Mouse (Mus musculus): ENCODE results near the gene Fhdc1. TPM values are rescaled to one million over a fixed set of nuclear protein-coding genes. Genes with fewer than 3 reads are reported as not detected.
A peak's percentile ranks its signal among the peaks of the same experiment; 100 is the strongest.

Fhdc1 gene
- polyA plus RNA-seq, 1 experiment from 2014 or later = 1.3 TPM

DNA sequence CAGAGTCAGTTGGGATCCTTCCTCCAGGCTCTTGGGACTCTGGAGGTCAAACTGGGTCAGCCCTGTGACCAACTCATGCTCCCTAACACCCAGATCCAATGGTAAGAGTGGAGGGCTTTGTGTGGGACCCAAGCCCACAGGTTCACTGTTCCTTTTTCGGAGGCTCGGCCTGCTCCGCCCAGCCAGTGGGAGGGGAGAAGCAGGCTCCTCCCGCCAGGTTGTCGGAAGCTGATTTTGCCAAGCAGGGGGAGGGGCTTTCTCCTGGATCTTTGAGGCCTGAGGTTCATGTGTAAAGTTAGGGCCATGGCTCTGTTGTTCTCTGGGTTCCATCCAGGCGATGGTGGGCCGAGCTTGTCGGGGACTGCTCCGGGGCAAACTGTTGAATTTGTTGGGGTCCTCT is 34.4 kb downstream of the Fhdc1 start:
- Histone ChIP-seq H3K4me2 (peak overlapping the region; percentile 10; the same call in 1 of the 2 replicates), H3K4me1 (no peaks in the 10 kb centered on the region), H3K9ac (no peak overlapping the region), H3K4me3 (no peak overlapping the region), H3K27me3 (no peaks in the 10 kb centered on the region), H3K27ac (no peak overlapping the region), H3K36me3 (ENCODE audit: poor library complexity, severe bottlenecking) (no peaks in the 10 kb centered on the region), H3K9me3 (replicated peaks) (no peaks in the 10 kb centered on the region)
- 19% methylated on average over 9 of the region's 9 CpGs for WGBS
- ATAC-seq = peak; percentile 30; the same call in 1 of the 2 replicates

DNA sequence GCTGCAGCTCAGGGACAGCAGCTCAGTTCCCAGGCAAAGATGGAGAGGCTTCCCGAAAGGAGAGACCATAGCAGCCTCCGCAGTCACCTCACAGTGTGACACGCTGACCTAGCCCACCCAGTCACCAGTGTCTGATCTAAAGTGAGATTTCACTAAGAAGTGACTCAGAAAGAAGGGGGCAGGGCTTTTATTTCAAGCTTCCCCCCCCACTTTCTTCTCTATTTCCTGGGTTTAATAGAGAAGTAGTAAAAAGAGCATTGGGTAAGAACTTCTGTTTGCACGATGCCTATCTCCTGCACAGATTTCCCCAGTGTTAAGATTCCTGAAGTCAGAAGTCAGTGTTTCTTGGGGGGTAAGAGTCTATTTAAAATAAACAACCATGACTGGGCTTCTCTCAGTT is 37.3 kb downstream of the Fhdc1 start:
- H3K36me3 ChIP-seq (ENCODE audit: poor library complexity, severe bottlenecking) = no peaks in the 10 kb centered on the region
- 86% methylated on average over 4 of the region's 4 CpGs for WGBS
- H3K4me3 ChIP-seq = no peak overlapping the region
- H3K9ac ChIP-seq = no peak overlapping the region
- ATAC-seq = no peak
- H3K9me3 ChIP-seq (replicated peaks) = no peaks in the 10 kb centered on the region
- H3K27me3 ChIP-seq = no peaks in the 10 kb centered on the region
- no peaks in the 10 kb centered on the region for H3K4me1 ChIP-seq
- no peak overlapping the region for H3K4me2 ChIP-seq
- no peak overlapping the region for H3K27ac ChIP-seq

GRCm38 (mm10) chr3:84439431-84440210 is 40.6 kb downstream of the Fhdc1 start:
- no peak overlapping the region for H3K27ac ChIP-seq
- no peak overlapping the region for H3K4me3 ChIP-seq
- no peaks in the 10 kb centered on the region for H3K9me3 ChIP-seq (replicated peaks)
- ATAC-seq = no peak
- no peaks in the 10 kb centered on the region for H3K36me3 ChIP-seq (ENCODE audit: poor library complexity, severe bottlenecking)
- WGBS = 95% methylated on average over 7 of the region's 7 CpGs
- no peak overlapping the region for H3K4me2 ChIP-seq
- H3K9ac ChIP-seq = no peak overlapping the region
- H3K27me3 ChIP-seq = no peaks in the 10 kb centered on the region
- H3K4me1 ChIP-seq = peaks cover 14% of the 10 kb centered on the region

DNA sequence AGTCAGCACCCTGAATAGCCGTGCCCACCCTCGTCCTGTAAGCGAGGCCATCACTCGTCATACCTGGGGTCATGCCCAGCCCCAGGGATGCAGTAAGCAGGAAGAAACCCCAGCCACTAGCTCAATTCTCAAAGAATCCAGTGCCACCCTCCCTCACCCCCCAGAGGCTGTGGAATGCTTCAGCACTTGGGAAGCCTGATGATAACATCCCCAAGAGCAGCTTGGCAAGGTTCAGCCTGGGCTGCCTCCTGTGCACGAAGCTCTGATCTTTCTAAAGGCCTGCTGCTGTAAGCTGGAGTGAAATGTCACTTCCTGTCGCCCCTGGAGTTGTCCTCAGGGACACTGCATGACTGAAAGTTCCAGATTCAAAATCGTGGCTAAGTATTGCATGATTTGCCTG is 41.4 kb downstream of the Fhdc1 start:
- Histone ChIP-seq H3K4me3 (no peak overlapping the region), H3K9me3 (replicated peaks) (no peaks in the 10 kb centered on the region), H3K27ac (no peak overlapping the region), H3K9ac (no peak overlapping the region), H3K4me2 (no peak overlapping the region), H3K36me3 (ENCODE audit: poor library complexity, severe bottlenecking) (no peaks in the 10 kb centered on the region), H3K4me1 (peaks cover 14% of the 10 kb centered on the region), H3K27me3 (no peaks in the 10 kb centered on the region)
- ATAC-seq = no peak
- 84% methylated on average over 7 of the region's 7 CpGs for WGBS

- Histone ChIP-seq H3K36me3 (ENCODE audit: poor library complexity, severe bottlenecking) (no peaks in the 10 kb centered on the region), H3K27ac (no peak overlapping the region), H3K4me2 (no peak overlapping the region), H3K4me1 (peaks cover 15% of the 10 kb centered on the region), H3K27me3 (no peaks in the 10 kb centered on the region), H3K9ac (no peak overlapping the region), H3K9me3 (replicated peaks) (no peaks in the 10 kb centered on the region), H3K4me3 (no peak overlapping the region)
- no peak for ATAC-seq
- 81% methylated on average over 11 of the region's 11 CpGs for WGBS
These were observed 42.1 kb downstream of the Fhdc1 start for GRCm38 (mm10) chr3:84438118-84438517.

DNA sequence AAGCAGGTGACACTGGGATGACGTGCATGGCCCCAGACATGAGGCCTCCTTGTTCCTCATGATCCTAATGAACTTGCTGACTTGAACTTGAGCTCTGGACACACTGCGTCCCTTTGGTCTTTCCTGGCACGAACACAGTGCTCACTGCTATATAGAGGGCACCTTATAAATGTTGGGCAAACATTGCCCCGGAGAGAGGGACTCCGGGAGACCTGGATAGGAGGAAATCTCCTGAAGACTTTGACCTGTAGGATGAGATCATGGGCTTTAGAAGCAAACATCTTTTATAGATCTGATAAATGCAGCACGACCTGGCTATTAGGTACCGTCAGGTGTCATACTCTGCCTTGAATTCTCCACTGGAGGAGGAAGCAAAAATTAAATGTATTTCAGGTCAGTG is 43.3 kb downstream of the Fhdc1 start:
- Histone ChIP-seq H3K9me3 (replicated peaks) (no peaks in the 10 kb centered on the region), H3K36me3 (ENCODE audit: poor library complexity, severe bottlenecking) (no peaks in the 10 kb centered on the region), H3K9ac (no peak overlapping the region), H3K4me3 (no peak overlapping the region), H3K4me2 (no peak overlapping the region), H3K27me3 (no peaks in the 10 kb centered on the region), H3K4me1 (peaks cover 20% of the 10 kb centered on the region), H3K27ac (no peak overlapping the region)
- WGBS = 94% methylated on average over 7 of the region's 7 CpGs
- ATAC-seq = no peak

DNA sequence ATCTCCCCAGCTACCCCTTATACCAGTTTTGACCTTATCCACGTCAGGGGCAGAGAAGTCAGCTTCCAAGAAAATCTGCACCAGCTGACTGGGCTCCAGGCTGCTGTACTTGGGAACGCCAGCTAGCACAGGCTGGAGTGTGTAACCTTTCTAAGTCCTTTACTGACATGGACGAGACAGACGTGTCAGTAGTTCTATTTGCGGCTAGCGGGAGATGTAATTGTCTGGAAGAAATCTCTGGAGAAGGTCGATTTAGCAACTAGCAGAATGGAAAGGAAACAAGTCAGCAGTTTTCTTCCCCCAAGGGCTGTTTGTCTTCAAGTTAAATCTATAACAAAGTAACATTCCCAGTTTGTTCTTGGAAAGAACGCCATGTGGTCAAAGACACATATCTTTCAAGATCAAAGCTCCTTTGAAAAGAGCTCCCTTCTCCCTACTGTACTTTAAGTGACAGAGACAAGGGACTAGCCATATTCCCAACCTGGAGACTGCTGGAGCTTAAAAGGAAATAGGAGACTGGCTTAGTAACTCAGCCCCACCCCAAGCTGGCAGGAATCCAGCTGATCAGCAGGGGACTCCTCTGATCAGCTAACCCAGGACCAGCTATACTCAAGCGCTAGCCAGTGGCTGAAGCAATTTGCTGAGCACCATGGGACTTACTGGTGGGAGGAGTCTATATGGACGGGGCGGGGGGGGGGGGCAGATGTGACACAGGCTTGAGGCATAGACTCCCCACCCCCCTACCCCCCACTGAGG is 44.8 kb downstream of the Fhdc1 start:
- no peak overlapping the region for H3K4me3 ChIP-seq
- WGBS = 33% methylated on average over 11 of the region's 11 CpGs
- no peaks in the 10 kb centered on the region for H3K9me3 ChIP-seq (replicated peaks)
- ATAC-seq = peak; percentile 55; the same call in 1 of the 2 replicates
- peaks cover 20% of the 10 kb centered on the region for H3K4me1 ChIP-seq
- H3K4me2 ChIP-seq = no peak overlapping the region
- H3K36me3 ChIP-seq (ENCODE audit: poor library complexity, severe bottlenecking) = no peaks in the 10 kb centered on the region
- H3K9ac ChIP-seq = no peak overlapping the region
- H3K27me3 ChIP-seq = no peaks in the 10 kb centered on the region
- peak overlapping the region; percentile 25; the same call in 1 of the 2 replicates for H3K27ac ChIP-seq

DNA sequence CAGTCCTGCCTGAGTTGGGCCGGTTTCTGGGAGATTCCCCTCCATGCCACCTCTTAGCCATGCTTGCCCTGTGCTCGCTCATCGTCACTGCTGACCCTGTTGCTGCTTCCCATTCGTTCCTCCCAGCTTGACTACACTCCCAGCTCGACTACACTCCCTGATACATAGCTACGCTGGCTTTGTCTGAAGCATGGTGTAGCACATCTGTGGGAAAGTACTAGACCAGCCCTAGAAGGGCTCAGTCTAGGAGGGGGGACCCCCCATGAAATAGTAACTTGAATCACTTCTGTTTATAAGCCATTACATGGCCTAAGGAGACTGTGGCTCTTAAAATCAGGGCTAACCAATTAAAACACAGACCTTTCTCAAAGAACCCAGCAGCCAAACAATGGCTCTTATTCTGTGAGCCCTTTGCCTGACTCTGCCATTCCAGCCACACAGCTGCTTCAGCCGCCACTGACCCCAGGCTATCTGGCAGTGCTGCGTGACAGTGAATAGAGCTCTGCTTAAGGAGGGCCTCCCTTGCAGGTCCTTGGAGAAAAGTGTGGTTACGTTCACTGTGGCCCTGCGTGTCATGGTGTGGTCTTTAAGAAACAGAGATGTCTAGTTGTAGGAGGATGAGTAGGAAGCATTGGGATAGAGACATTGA is 47.3 kb downstream of the Fhdc1 start:
- Histone ChIP-seq H3K36me3 (ENCODE audit: poor library complexity, severe bottlenecking) (no peaks in the 10 kb centered on the region), H3K9me3 (replicated peaks) (no peaks in the 10 kb centered on the region), H3K27ac (no peak overlapping the region), H3K4me3 (no peak overlapping the region), H3K27me3 (no peaks in the 10 kb centered on the region), H3K9ac (no peak overlapping the region), H3K4me2 (no peak overlapping the region), H3K4me1 (peaks cover 20% of the 10 kb centered on the region)
- 0 out of 2 replicates have a peak, but pooled peaks have one; percentile 33 for ATAC-seq
- WGBS = 33% methylated on average over 10 of the region's 10 CpGs

DNA sequence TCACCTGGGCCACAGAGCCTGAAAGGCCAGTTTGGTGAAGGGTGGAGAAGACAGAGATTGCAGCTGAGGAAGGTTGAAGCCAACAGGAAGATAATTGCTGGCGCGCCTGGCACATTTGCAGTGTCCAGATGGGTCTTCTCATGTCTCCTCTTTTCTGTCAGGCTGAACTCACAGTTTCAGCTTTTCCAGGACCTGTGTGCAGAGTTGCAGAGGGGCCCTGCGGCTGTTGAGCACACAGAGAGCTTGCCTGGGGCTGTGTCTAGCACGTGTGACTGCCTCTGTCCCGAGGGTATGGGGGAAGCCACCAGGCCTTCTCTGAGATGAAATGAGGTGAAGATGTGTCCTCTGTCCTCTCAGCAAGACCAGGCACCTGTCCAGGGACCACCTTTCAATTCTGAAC is 49.0 kb downstream of the Fhdc1 start:
- H3K4me3 ChIP-seq = no peak overlapping the region
- no peaks in the 10 kb centered on the region for H3K36me3 ChIP-seq (ENCODE audit: poor library complexity, severe bottlenecking)
- H3K27me3 ChIP-seq = no peaks in the 10 kb centered on the region
- no peak overlapping the region for H3K27ac ChIP-seq
- H3K9me3 ChIP-seq (replicated peaks) = no peaks in the 10 kb centered on the region
- H3K4me1 ChIP-seq = peaks cover 20% of the 10 kb centered on the region
- no peak for ATAC-seq
- WGBS = 83% methylated on average over 5 of the region's 5 CpGs
- no peak overlapping the region for H3K4me2 ChIP-seq
- H3K9ac ChIP-seq = no peak overlapping the region

GRCm38 (mm10) chr3:84430152-84430551 is 50.1 kb downstream of the Fhdc1 start:
- H3K27ac ChIP-seq = no peak overlapping the region
- no peak overlapping the region for H3K4me2 ChIP-seq
- H3K9ac ChIP-seq = no peak overlapping the region
- H3K4me1 ChIP-seq = peaks cover 14% of the 10 kb centered on the region
- H3K4me3 ChIP-seq = no peak overlapping the region
- no peaks in the 10 kb centered on the region for H3K36me3 ChIP-seq (ENCODE audit: poor library complexity, severe bottlenecking)
- ATAC-seq = no peak
- WGBS = 17% methylated on average over 2 of the region's 2 CpGs
- no peaks in the 10 kb centered on the region for H3K9me3 ChIP-seq (replicated peaks)
- H3K27me3 ChIP-seq = no peaks in the 10 kb centered on the region

- Histone ChIP-seq H3K36me3 (ENCODE audit: poor library complexity, severe bottlenecking) (no peaks in the 10 kb centered on the region), H3K27ac (no peak overlapping the region), H3K4me2 (no peak overlapping the region), H3K9me3 (replicated peaks) (no peaks in the 10 kb centered on the region), H3K9ac (no peak overlapping the region), H3K4me1 (peaks cover 18% of the 10 kb centered on the region), H3K27me3 (no peaks in the 10 kb centered on the region), H3K4me3 (no peak overlapping the region)
- 94% methylated on average over 12 of the region's 12 CpGs for WGBS
- ATAC-seq = no peak
These were observed 51.1 kb downstream of the Fhdc1 start for GRCm38 (mm10) chr3:84428994-84429725.
